Mouse (Mus musculus) gastrocnemius, postnatal 36 days (tissue): ENCODE data around the gene Mnt. TPM values are rescaled to one million over a fixed set of nuclear protein-coding genes. Genes with fewer than 3 reads are reported as not detected.

Experiments used
- DNase-seq, 2 experiments: peaks; one replicate each; pipeline ENCODE4 v3.0.0; 2022
- intact Hi-C: fragments of 180-260 bp; cut with DNase I; formaldehyde crosslinking; loops from one replicate; pipeline ENCODE4 v1.15.1; 2025
- total RNA-seq, 2 experiments: library from RNA; stranded (reverse); gene quantifications; 2 replicates each; pipeline ENCODE4 v1.2.3; 2021

Mnt gene
- total RNA-seq, 2 experiments from 2014 or later = 6.4 to 7.1 TPM

- no peak for DNase-seq
- intact Hi-C loops = no loop called here
These were observed 12.1 kb downstream of the Mnt start for GRCm38 (mm10) chr11:74842656-74843434.

DNA sequence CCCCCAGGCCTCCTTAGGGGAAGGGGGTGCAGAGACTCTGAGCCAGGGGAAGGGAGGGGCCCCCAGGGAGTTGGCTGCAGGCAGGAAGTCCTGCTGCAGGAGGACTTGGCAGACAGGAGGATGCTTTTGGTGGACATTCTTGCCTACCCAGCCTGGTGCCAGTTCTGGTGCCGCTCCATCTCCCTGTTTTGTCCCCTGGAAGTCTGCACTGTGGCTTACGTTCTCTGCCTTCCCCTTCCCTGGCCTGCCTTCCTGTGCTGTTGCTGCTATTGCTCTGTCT is 12.7 kb downstream of the Mnt start:
- intact Hi-C loops = no loop called here
- DNase-seq = peak in 1 of 2 experiments; percentile 16

GRCm38 (mm10) chr11:74843761-74844160 is 13.0 kb downstream of the Mnt start:
- intact Hi-C loops = no loop called here
- DNase-seq = no peak

- no peak for DNase-seq
- intact Hi-C loops = loop anchor here (2.0 kb wide), 1 partner anchor 23 kb away; no protein-coding TSS in a partner anchor
These were observed 15.1 kb downstream of the Mnt start for GRCm38 (mm10) chr11:74845784-74846183.

DNA sequence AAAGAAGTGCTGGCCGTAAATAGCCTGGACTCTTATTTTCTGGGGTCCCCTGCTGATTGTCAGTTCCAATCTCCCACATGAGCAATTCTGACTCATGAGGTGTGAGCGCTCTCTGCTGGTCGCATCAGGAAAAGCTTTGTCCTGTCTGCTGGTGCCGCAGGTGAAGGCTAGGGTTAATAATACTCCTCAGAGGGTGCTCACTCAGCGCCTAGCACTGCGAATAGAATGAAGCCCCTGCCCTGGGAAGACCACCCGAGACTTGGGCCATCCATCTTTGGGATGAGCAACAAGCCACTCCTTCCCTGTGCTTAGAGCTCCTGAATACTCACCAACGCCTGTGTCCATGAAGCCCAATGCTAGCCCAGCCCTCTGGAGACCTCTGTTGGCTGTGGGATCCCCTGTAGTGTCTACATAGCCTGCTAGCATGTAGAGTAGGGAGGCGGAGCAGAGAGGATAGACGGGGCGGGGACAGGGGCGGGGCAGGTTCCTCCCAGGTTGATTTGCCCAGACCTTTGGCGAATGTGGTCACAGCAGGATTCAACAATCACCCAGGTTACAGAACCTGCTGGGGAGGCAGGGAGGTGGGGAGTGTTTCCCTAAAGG is 17.3 kb downstream of the Mnt start:
- DNase-seq = peak in 1 of 2 experiments; percentile 72
- intact Hi-C loops = loop anchor here (2.0 kb wide), 1 partner anchor 25 kb away; no protein-coding TSS in a partner anchor

DNA sequence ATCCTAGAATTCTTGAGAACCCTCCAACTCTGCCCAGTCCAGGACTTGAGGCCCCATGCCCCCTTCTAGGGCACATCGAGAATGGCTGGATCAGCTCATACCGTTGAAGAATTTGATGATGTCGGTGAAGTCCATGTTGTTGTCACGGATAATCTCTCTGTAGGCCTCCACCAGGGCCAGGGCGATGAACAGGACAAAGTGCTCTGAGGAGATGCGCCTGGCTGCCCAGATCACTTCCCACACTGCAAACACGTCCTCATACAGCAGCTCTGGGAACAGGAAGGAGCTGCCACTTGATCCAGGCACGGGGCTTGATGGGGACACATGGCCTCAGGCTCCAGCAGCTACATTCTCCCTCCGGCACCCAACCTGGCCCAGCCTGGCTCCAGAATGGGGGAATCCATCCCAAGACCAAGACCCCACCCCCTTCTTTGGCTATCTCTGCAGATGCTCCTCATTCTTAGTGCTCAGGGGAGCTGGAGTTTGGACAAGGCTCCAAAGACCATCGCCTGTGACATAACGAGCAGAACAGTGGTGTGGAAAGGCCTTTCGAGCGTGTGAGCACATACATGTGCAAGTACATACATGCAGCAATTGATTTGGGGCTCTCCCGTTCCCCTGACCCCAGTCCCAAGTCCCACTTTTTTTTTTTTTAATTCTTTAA is 20.4 kb downstream of the Mnt start:
- DNase-seq = no peak
- intact Hi-C loops = loop anchor here (5.0 kb wide), 1 partner anchor 214 kb away; no protein-coding TSS in a partner anchor

GRCm38 (mm10) chr11:74857756-74858155 is 27.0 kb downstream of the Mnt start:
- intact Hi-C loops = no loop called here
- no peak for DNase-seq

- intact Hi-C loops = no loop called here
- no peak for DNase-seq
These were observed 31.4 kb downstream of the Mnt start for GRCm38 (mm10) chr11:74862129-74862528.

GRCm38 (mm10) chr11:74863471-74863870 is 32.8 kb downstream of the Mnt start:
- peak in 1 of 2 experiments; percentile 16 for DNase-seq
- intact Hi-C loops = no loop called here

DNA sequence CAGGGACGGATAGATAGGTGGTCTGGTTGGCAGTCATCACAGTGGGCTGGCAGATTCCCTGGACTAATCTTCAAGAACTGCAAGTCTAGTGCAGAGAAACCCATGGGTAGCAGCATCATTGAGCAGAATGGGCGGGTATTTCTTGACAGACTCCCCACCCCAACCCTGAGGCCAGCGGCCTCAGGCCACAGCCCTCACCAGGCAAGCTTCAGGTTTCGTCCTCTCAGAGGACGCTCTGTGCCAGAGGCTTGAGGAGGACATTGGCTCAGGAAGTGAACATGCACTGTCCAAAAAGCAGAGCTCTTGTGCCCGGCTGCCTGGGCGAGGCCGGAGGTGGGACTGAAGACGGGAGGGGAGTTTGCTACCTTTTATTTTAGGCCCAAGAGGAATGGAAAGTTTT is 33.7 kb downstream of the Mnt start:
- intact Hi-C loops = no loop called here
- DNase-seq = no peak

- DNase-seq = no peak
- intact Hi-C loops = no loop called here
These were observed 34.5 kb downstream of the Mnt start for GRCm38 (mm10) chr11:74865252-74865651.

GRCm38 (mm10) chr11:74866640-74867039 is 35.9 kb downstream of the Mnt start:
- DNase-seq = peak; percentile 84 to 90

DNA sequence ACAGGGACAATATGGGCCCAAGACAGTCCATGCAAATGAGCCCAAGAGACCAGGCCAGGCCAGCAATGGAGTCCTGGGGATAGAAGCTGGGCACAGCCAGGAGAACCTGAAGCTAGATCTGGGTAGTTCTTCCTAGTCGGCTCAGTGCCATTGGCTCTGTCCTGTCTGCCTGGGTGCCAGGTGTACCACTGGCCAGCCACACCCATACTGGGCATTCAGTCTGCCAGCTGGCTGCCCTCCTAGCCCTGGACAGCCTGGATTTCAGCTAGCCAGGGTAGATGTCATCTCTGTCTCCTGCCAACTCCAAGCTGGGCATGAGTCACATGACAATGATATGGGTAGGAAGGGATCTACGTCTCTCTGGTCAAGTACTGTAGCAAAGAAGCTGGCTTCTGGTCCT is 36.5 kb downstream of the Mnt start:
- intact Hi-C loops = no loop called here
- peak; percentile 79 to 87 for DNase-seq

More at GRCm38 (mm10) chr11:74866640-74867039, 35.9 kb downstream of the Mnt start:
- intact Hi-C loops = no loop called here

DNA sequence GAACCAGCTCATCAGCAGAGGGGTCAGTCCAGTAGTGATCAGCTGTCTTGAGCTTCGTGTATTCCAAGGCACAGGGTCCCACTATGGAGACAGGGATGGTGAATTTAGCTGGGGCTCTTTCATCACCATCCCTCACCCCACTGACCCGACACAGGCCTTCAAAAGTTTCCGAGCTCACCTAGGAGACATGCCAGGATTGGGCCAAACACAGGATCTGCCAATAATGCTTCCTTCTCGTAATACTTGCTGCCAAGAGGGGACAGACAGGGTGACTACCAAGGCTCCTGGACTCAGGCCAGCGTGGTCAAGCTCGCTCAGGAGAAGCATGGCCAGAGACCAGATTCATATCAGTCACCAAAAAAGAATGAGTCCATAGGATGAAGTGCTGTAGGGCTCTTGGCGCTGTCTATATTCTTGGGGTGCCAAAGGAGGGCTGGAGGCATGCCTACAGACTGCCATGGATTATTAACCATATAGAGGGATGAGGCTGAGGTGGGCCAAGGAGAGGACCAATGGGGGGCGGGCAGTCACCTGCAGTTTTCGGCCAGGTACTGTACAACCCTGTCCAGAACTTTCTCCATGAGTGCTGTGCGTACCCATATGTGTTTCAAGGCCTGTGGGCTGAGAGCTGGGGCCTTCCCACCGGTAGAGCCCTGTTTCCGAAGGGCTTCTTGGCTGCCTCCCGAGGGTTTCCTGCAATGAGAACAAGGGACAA is 37.5 kb downstream of the Mnt start:
- intact Hi-C loops = no loop called here
- peak in 1 of 2 experiments; percentile 20 for DNase-seq

GRCm38 (mm10) chr11:74869603-74870002 is 38.9 kb downstream of the Mnt start:
- intact Hi-C loops = no loop called here

DNA sequence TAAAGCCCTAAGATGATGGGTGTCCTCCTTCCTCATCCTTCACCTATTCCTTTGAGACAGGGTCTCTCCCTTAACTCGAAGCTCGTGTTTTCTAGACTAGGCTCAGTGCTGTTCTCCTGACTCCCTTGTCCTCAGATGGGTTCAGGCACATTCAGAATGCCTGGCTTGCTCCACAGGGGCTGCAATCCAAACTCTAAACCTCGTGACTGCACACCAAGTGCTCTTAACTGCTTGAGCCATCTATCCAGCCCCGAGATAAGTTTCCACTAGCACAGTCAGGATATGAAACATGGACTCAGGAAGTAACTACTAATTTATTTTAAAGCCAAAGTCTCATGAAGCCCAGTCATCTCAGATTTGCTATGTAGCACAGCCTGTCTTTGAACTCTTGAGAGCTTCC is 39.8 kb downstream of the Mnt start:
- intact Hi-C loops = no loop called here
- DNase-seq = peak; percentile 32 to 52

More at GRCm38 (mm10) chr11:74869603-74870002, 38.9 kb downstream of the Mnt start:
- DNase-seq = no peak

DNA sequence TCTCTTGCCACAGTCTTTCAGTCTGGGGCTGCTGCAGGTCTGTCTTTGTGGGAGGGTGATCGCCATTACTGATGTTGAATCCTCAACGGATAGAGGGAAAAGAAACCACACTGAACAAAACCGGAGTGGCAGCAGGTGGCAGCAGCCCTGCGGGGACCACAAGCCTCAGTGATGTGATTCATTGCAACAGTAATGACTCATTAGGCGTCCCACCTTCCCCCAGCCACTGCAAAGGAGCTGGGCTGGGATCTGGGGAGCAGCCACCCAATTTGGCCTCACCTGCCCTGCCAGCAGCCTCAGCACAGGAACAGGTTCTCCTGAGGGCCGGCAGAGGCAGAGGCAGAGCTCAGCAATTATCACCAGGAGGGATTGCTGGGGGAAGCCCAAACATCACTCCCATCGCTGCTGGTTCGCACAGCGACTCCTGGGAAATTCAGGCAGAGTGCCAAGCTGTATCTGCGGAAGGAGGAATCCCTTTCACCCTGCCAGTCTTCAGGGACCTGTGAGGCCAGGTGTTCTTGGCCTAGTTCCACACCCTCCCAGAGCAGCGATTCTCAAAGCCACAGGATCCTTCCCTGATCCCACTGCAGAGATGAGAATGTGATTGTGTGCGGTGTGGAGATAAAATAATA is 40.4 kb downstream of the Mnt start:
- intact Hi-C loops = no loop called here
- peak in 1 of 2 experiments; percentile 24 for DNase-seq

- intact Hi-C loops = no loop called here
- peak in 1 of 2 experiments; percentile 11 for DNase-seq
These were observed 43.9 kb downstream of the Mnt start for GRCm38 (mm10) chr11:74874630-74875029.

GRCm38 (mm10) chr11:74876801-74877200 is 46.1 kb downstream of the Mnt start:
- intact Hi-C loops = no loop called here
- peak in 1 of 2 experiments; percentile 33 for DNase-seq

DNA sequence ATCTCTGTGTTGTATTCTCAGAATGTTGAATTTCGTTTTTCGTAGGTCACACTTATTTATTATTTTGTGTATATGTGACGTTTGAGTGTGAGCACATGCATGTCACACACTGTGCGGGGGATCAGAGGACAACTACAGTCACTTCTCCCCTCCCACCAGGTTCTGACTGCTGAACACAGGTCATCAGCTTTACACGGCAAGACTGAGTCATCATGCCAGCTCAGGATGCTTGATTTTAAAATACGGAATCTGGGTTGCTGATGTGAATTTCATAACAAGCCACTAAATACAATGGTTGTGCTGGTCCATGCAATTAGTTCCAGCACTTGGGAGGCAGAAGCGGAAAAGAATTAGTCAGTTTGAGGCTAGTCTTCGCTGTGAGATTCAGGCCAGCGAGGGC is 50.3 kb downstream of the Mnt start:
- intact Hi-C loops = no loop called here
- no peak for DNase-seq
